Mouse (Mus musculus) spleen, adult 2 months (tissue): ENCODE measurements around the gene Ajm1.

Source experiments
- CTCF ChIP-seq: fragments of 200-500 bp; IDR thresholded peaks from 2 replicates; pipeline ENCODE4 v1.5.1; 2011; ENCODE audit warnings: mild to moderate bottlenecking, inconsistent platforms; ENCODE audit not compliant: insufficient read depth, insufficient read length, insufficient replicate concordance; ENCODE audit errors: extremely low read depth
- POLR2A ChIP-seq: fragments of 200-500 bp; IDR thresholded peaks from 2 replicates; pipeline ENCODE4 v1.6.1; 2011; ENCODE audit warnings: low read depth, low read length, inconsistent platforms

DNA sequence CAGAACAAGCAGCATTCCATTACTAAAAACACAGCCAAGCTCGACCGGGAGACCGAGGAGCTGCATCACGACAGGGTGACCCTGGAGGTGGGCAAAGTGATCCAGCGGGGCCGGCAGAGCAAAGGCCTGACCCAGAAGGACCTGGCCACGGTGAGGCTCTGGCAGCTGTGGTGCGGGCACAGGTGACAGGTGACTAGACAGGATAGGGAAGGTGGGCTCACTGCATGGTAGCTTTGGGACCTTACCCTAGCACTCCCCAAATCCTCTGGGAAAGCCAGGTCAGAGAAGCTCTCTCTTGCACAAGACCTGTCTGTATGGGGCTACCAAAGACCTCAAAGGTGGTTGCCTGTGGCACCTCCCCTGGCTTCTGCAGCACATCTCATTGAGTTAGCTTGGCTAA, 21.0 kb downstream of the Ajm1 start:
- TF ChIP-seq CTCF (no peak), POLR2A (no peak)
